Mouse (Mus musculus) ovary, adult 10 weeks (tissue): Measurements from ENCODE around the gene Tnfrsf18. TPM values are rescaled to one million over a fixed set of nuclear protein-coding genes. Genes with fewer than 3 reads are reported as not detected.

Experiments
- polyA plus RNA-seq: library from polyadenylated mRNA; stranded (reverse); fragments of 350-450 nt; fragmentation: Illumina TruSeq; extraction: RNeasy Lipid Tissue Mini Kit (QIAGEN cat#74804); gene quantifications from one replicate; pipeline ENCODE4 v1.2.3, GENCODE M21; 2014

The Tnfrsf18 gene
- not detected for polyA plus RNA-seq

GRCm38 (mm10) chr4:156026013-156026412, at the start of gene Tnfrsf18:
Gene Tnfrsf18 (plus strand): TSS chr4:156026164.

GRCm38 (mm10) chr4:155992241-155992905, 33.6 kb upstream of the Tnfrsf18 start, which contains the start of the genes B3galt6 and Sdf4:
Gene B3galt6 (minus strand): TSS chr4:155992649.
Gene Sdf4 (plus strand): TSS chr4:155992872.

GRCm38 (mm10) chr4:156013637-156014036, 12.3 kb upstream of the Tnfrsf18 start, which contains the start of gene Tnfrsf4:
Gene Tnfrsf4 (plus strand): TSS chr4:156013843.

DNA sequence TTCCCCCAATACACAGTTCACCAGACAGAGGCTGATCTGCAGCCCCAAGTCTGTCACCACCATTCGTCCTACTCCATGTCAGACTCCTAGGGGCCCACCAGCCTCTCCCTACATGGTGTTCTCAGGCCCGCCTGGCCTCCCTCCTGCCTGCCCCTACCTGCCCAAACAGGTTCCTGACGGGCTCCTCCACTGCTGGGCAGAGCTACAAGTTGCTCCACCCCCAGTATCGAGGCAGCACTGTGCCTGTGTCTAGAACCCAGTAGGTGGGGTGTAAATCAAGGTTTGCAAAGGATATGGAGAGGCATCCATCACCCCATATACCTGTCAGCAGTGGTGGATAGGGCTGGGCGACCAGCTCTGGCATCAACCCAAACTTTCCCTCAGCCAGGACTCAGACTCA, 33.3 kb downstream of the Tnfrsf18 start, which contains the start of gene Ttll10:
Ttll10 (minus strand) TSS at position 154 of the 400 bp plus-strand sequence.

Other genes starting within 250 kb of the Tnfrsf18 start
- 0.77 TPM for gene Tmem88b, start 240.3 kb upstream of the Tnfrsf18 start, polyA plus RNA-seq
- gene Ankrd65, start 235.7 kb upstream of the Tnfrsf18 start, polyA plus RNA-seq, result not detected
- 34.3 TPM for gene Mrpl20, start 223.3 kb upstream of the Tnfrsf18 start, polyA plus RNA-seq
- gene Ccnl2, start 213.7 kb upstream of the Tnfrsf18 start, polyA plus RNA-seq, result 39.8 TPM
- gene Aurkaip1, start 194.9 kb upstream of the Tnfrsf18 start, polyA plus RNA-seq, result 3.9 TPM
- gene Mxra8, start 186.5 kb upstream of the Tnfrsf18 start, polyA plus RNA-seq, result 108 TPM
- gene Dvl1, start 178.8 kb upstream of the Tnfrsf18 start, polyA plus RNA-seq, result 0.94 TPM
- gene Tas1r3, start 162.8 kb upstream of the Tnfrsf18 start, polyA plus RNA-seq, result not detected
- gene Cptp, start 156.7 kb upstream of the Tnfrsf18 start, polyA plus RNA-seq, result 3.6 TPM
- gene Ints11, start 156.6 kb upstream of the Tnfrsf18 start, polyA plus RNA-seq, result 2.1 TPM
- gene Pusl1, start 134.4 kb upstream of the Tnfrsf18 start, polyA plus RNA-seq, result 0.77 TPM
- gene Acap3, start 134.3 kb upstream of the Tnfrsf18 start, polyA plus RNA-seq, result 0.48 TPM
- 88.7 TPM for gene Ube2j2, start 82.3 kb upstream of the Tnfrsf18 start, polyA plus RNA-seq
- 6.4 TPM for gene C1qtnf12, start 63.8 kb upstream of the Tnfrsf18 start, polyA plus RNA-seq
- 12.3 TPM for gene B3galt6, start 33.5 kb upstream of the Tnfrsf18 start, polyA plus RNA-seq
- gene Sdf4, start 33.3 kb upstream of the Tnfrsf18 start, polyA plus RNA-seq, result 181 TPM
- gene Tnfrsf4, start 12.3 kb upstream of the Tnfrsf18 start, polyA plus RNA-seq, result not detected
- not detected for gene Ttll10, start 33.2 kb downstream of the Tnfrsf18 start, polyA plus RNA-seq
- gene 9430015G10Rik, start 83.8 kb downstream of the Tnfrsf18 start, polyA plus RNA-seq, result 2.7 TPM
- gene Rnf223, start 104.3 kb downstream of the Tnfrsf18 start, polyA plus RNA-seq, result not detected
- gene Agrn, start 171.3 kb downstream of the Tnfrsf18 start, polyA plus RNA-seq, result 10.2 TPM
- gene Isg15, start 174.7 kb downstream of the Tnfrsf18 start, polyA plus RNA-seq, result not detected
- 0.83 TPM for gene AW011738, start 177.1 kb downstream of the Tnfrsf18 start, polyA plus RNA-seq
- not detected for gene Perm1, start 189.7 kb downstream of the Tnfrsf18 start, polyA plus RNA-seq
- 1.7 TPM for gene Plekhn1, start 208.7 kb downstream of the Tnfrsf18 start, polyA plus RNA-seq
- 8.8 TPM for gene Noc2l, start 209.8 kb downstream of the Tnfrsf18 start, polyA plus RNA-seq
- gene Samd11, start 229.5 kb downstream of the Tnfrsf18 start, polyA plus RNA-seq, result not detected